Mouse (Mus musculus) heart, embryonic 15.5 days (tissue): ENCODE results near the gene Trip10. TPM values are rescaled to one million over a fixed set of nuclear protein-coding genes. Genes with fewer than 3 reads are reported as not detected.

Experiments
- ATAC-seq: fragments of 200-750 bp; cut with Nextera tagmentation; replicated peaks from 2 replicates; pipeline ENCODE4 v1.8.0; 2017; ENCODE audit warnings: low read depth, moderate TSS enrichment; ENCODE audit not compliant: insufficient number of reproducible peaks, insufficient read depth, low FRiP score
- H3K27ac ChIP-seq: fragments of 300-500 bp; sonication (generic); 2 replicates; pipeline ENCODE4 v1.5.1; 2015; ENCODE audit warnings: mild to moderate bottlenecking, inconsistent platforms
- H3K27me3 ChIP-seq: fragments of 300-500 bp; sonication (generic); 2 replicates; pipeline ENCODE4 v1.6.1; 2015; ENCODE audit warnings: inconsistent platforms
- H3K36me3 ChIP-seq: fragments of 300-500 bp; sonication (generic); 2 replicates; pipeline ENCODE4 v1.6.1; 2015; ENCODE audit warnings: mild to moderate bottlenecking, inconsistent platforms
- H3K4me1 ChIP-seq: fragments of 300-500 bp; sonication (generic); replicated peaks from 2 replicates; pipeline ENCODE4 v1.6.1; 2015; ENCODE audit warnings: inconsistent platforms
- H3K4me2 ChIP-seq: fragments of 300-500 bp; sonication (generic); 2 replicates; pipeline ENCODE4 v1.6.1; 2015; ENCODE audit warnings: inconsistent platforms, mild to moderate bottlenecking, moderate library complexity
- H3K4me3 ChIP-seq: fragments of 300-500 bp; sonication (generic); 2 replicates; pipeline ENCODE4 v1.5.1; 2015; ENCODE audit warnings: mild to moderate bottlenecking, inconsistent platforms
- H3K9ac ChIP-seq: fragments of 300-500 bp; sonication (generic); 2 replicates; pipeline ENCODE4 v1.6.1; 2015; ENCODE audit warnings: mild to moderate bottlenecking, inconsistent platforms
- H3K9me3 ChIP-seq: fragments of 300-500 bp; sonication (generic); replicated peaks from 2 replicates; pipeline ENCODE4 v1.6.1; 2016; ENCODE audit warnings: inconsistent platforms
- WGBS: fragments of 180-500 bp; shearing (Covaris S2); methylation state at CpG from one replicate; pipeline ENCODE4 v1.1.7; 2015; ENCODE audit warnings: mixed read lengths; 5-methylcytosine and 5-hydroxymethylcytosine counted together
- polyA plus RNA-seq: library from polyadenylated mRNA; unstranded; fragments of >200 nt; fragmentation: Nextera tagmentation; extraction: Ambion mirVana; gene quantifications from 2 replicates; pipeline ENCODE4 v1.2.1, GENCODE M21; 2015

The Trip10 gene
- polyA plus RNA-seq, 1 experiment from 2014 or later: 39.1 TPM

DNA sequence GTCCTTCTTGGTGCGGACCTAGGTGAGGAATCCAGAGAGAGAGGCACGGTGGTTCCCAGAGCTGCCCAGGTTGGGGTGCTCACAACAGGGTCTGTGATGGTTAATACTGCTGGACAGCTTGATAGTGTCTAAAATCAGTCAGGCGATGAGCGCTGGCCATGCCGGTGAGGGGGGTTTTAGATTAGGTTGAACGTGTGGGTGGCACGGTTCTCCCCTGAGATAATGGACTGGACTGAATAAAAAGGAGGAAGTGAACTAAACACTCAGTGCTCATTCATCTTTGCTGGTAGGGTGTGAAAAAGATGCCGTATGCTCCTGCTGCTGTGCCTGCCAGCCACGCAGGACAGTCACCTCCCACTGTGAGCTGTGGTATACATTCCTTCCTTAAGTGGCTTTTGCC, 25.9 kb upstream of the Trip10 start:
- H3K4me2 ChIP-seq: no peak overlapping the region
- H3K4me3 ChIP-seq: no peak overlapping the region
- H3K9me3 ChIP-seq: no peaks in the 10 kb centered on the region
- H3K27me3 ChIP-seq: peaks cover 24% of the 10 kb centered on the region
- no peaks in the 10 kb centered on the region for H3K36me3 ChIP-seq
- no peaks in the 10 kb centered on the region for H3K4me1 ChIP-seq
- H3K9ac ChIP-seq: no peak overlapping the region
- no peak overlapping the region for H3K27ac ChIP-seq
- WGBS: 63% methylated on average over 9 of the region's 9 CpGs
- ATAC-seq: no peak

GRCm38 (mm10) chr17:57227468-57227867, 21.8 kb upstream of the Trip10 start:
- peaks cover 24% of the 10 kb centered on the region for H3K27me3 ChIP-seq
- H3K4me2 ChIP-seq: no peak overlapping the region
- H3K9me3 ChIP-seq: no peaks in the 10 kb centered on the region
- WGBS: 96% methylated on average over 2 of the region's 2 CpGs
- no peak overlapping the region for H3K9ac ChIP-seq
- H3K27ac ChIP-seq: no peak overlapping the region
- no peaks in the 10 kb centered on the region for H3K4me1 ChIP-seq
- no peak overlapping the region for H3K4me3 ChIP-seq
- no peak for ATAC-seq
- H3K36me3 ChIP-seq: no peaks in the 10 kb centered on the region

- Histone ChIP-seq H3K27ac (no peak within 1 kb of the TSS), H3K4me1 (no peaks in the 10 kb centered on the region), H3K36me3 (no peaks in the 10 kb centered on the region), H3K4me3 (no peak within 1 kb of the TSS), H3K27me3 (peaks cover 24% of the 10 kb centered on the region), H3K4me2 (no peak within 1 kb of the TSS), H3K9ac (no peak within 1 kb of the TSS), H3K9me3 (no peaks in the 10 kb centered on the region)
- WGBS: 74% methylated on average over 3 of the region's 3 CpGs
- no peak for ATAC-seq
Observed at GRCm38 (mm10) chr17:57228014-57228413, 21.2 kb upstream of the Trip10 start, which contains the start of gene C3. Gene C3 (minus strand): TSS chr17:57228136.

DNA sequence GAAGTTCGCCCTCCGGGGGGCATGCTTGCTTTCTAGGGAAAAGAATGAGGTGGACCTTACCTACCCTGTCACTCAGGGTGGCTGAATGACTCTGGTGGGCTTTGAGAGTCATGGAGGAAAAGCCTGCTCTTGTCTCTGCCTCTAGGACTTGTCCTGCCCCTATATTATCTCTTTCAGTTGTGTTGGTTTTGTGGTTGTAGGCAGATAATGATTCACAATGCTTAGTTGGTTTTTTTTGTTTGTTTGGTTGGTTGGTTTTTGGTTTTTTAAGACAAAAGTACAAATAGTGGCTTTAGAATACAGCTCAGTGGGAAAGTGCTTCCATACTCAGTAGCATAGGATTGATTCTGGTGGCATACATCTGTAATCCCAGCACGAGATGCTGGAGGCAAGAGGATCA, 20.4 kb upstream of the Trip10 start:
- Histone ChIP-seq H3K9ac (no peak overlapping the region), H3K36me3 (no peaks in the 10 kb centered on the region), H3K27ac (no peak overlapping the region), H3K4me3 (no peak overlapping the region), H3K4me1 (no peaks in the 10 kb centered on the region), H3K9me3 (no peaks in the 10 kb centered on the region), H3K27me3 (peaks cover 21% of the 10 kb centered on the region), H3K4me2 (no peak overlapping the region)
- WGBS: 72% methylated on average over 3 of the region's 3 CpGs
- no peak for ATAC-seq

- H3K36me3 ChIP-seq: no peaks in the 10 kb centered on the region; the same call in 1 of the 2 replicates
- no peak overlapping the region for H3K9ac ChIP-seq
- no peak overlapping the region for H3K4me2 ChIP-seq
- peaks cover 10% of the 10 kb centered on the region; the same call in 1 of the 2 replicates for H3K27me3 ChIP-seq
- no peak overlapping the region for H3K27ac ChIP-seq
- ATAC-seq: no peak
- WGBS: 70% methylated on average over 15 of the region's 15 CpGs
- H3K9me3 ChIP-seq: no peaks in the 10 kb centered on the region
- no peak overlapping the region for H3K4me3 ChIP-seq
- H3K4me1 ChIP-seq: no peaks in the 10 kb centered on the region
Observed at GRCm38 (mm10) chr17:57229851-57230727, 19.2 kb upstream of the Trip10 start.

DNA sequence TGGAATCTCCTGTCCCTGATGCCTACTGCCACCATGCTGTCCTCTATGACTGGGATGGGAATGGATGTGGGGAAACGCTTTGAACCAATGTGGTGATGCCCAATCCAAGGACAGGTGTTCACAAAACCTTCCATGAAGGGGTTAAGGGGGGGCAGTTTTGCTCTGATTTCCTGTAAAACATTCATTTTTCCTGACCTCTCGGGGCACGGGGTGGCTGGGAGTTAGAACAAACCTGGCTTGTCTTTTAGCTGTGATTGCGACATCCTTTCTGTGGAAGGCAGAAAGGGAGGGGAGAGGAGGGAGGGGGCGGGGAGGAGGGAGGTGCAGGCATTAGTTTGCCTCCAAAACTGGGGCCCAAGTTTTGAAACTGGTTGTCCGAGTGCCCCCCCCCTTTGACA, 18.5 kb upstream of the Trip10 start:
- 48% methylated on average over 6 of the region's 6 CpGs for WGBS
- no peak for ATAC-seq
- H3K4me3 ChIP-seq: no peak overlapping the region
- H3K9me3 ChIP-seq: no peaks in the 10 kb centered on the region
- H3K9ac ChIP-seq: no peak overlapping the region
- peaks cover 4% of the 10 kb centered on the region; the same call in 1 of the 2 replicates for H3K36me3 ChIP-seq
- H3K27me3 ChIP-seq: peaks cover 7% of the 10 kb centered on the region; the same call in 1 of the 2 replicates
- H3K27ac ChIP-seq: no peak overlapping the region
- no peaks in the 10 kb centered on the region for H3K4me1 ChIP-seq
- H3K4me2 ChIP-seq: no peak overlapping the region

DNA sequence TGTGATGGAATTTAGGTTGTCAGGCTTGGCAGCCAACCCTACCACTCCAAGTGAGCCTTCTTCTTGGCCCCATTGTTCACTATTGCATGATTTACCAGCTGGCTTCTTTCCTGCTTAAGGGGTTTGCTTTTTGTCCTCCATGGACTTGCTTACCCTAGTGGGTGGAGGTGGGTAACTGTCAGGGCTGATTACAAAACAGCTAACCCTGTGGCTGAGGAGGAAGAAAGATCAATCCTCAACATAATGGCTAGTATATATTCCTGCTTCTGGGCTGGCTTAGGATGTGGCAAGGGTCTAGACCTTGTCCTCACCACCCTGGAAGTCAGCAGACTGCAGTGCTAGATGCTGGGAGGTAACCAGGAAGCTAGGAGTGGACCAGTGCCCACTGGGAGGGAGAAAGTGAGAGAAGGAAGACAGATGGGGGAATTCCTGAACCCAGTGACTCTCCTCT, 17.9 kb upstream of the Trip10 start:
- Histone ChIP-seq H3K4me2 (no peak overlapping the region), H3K9me3 (no peaks in the 10 kb centered on the region), H3K36me3 (peaks cover 9% of the 10 kb centered on the region; the same call in 1 of the 2 replicates), H3K4me1 (no peaks in the 10 kb centered on the region), H3K27me3 (peaks cover under 1% of the 10 kb centered on the region; the same call in 1 of the 2 replicates), H3K27ac (no peak overlapping the region), H3K4me3 (no peak overlapping the region), H3K9ac (no peak overlapping the region)
- no peak for ATAC-seq

DNA sequence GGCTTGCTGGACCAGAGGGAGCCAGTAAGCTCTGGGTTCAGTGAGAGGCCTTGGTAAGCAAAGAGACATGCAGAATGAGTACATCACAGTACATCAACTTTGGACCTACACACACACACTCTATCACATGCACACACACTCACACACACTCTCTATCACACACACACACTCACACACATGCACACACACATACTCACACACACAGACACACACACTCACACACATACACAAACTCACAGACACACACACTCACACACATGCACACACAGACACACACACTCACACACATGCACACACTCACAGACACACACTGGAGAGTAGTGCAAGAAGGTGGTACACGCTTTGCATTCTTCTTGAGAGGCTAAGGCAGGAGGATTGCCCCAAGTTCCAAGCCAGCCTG, 17.1 kb upstream of the Trip10 start:
- 77% methylated on average over 1 of the region's 1 CpGs for WGBS
- no peak overlapping the region for H3K4me2 ChIP-seq
- no peak overlapping the region for H3K27ac ChIP-seq
- no peak overlapping the region for H3K4me3 ChIP-seq
- no peaks in the 10 kb centered on the region for H3K9me3 ChIP-seq
- no peaks in the 10 kb centered on the region for H3K4me1 ChIP-seq
- H3K36me3 ChIP-seq: peaks cover 17% of the 10 kb centered on the region; the same call in 1 of the 2 replicates
- no peak for ATAC-seq
- no peak overlapping the region for H3K9ac ChIP-seq
- no peaks in the 10 kb centered on the region for H3K27me3 ChIP-seq

- no peaks in the 10 kb centered on the region for H3K4me1 ChIP-seq
- WGBS: 42% methylated on average over 7 of the region's 7 CpGs
- H3K9me3 ChIP-seq: no peaks in the 10 kb centered on the region
- H3K36me3 ChIP-seq: peaks cover 24% of the 10 kb centered on the region; the same call in 1 of the 2 replicates
- no peak overlapping the region for H3K4me2 ChIP-seq
- ATAC-seq: no peak
- no peak overlapping the region for H3K9ac ChIP-seq
- H3K4me3 ChIP-seq: no peak overlapping the region
- H3K27me3 ChIP-seq: no peaks in the 10 kb centered on the region
- H3K27ac ChIP-seq: no peak overlapping the region
Observed at GRCm38 (mm10) chr17:57233038-57233437, 16.2 kb upstream of the Trip10 start.

GRCm38 (mm10) chr17:57234254-57234928, 14.9 kb upstream of the Trip10 start:
- Histone ChIP-seq H3K4me1 (no peaks in the 10 kb centered on the region), H3K9me3 (no peaks in the 10 kb centered on the region), H3K9ac (no peak overlapping the region), H3K4me2 (no peak overlapping the region), H3K4me3 (no peak overlapping the region), H3K27ac (no peak overlapping the region), H3K36me3 (peaks cover 27% of the 10 kb centered on the region; the same call in 1 of the 2 replicates), H3K27me3 (no peaks in the 10 kb centered on the region)
- no peak for ATAC-seq
- 79% methylated on average over 12 of the region's 12 CpGs for WGBS

DNA sequence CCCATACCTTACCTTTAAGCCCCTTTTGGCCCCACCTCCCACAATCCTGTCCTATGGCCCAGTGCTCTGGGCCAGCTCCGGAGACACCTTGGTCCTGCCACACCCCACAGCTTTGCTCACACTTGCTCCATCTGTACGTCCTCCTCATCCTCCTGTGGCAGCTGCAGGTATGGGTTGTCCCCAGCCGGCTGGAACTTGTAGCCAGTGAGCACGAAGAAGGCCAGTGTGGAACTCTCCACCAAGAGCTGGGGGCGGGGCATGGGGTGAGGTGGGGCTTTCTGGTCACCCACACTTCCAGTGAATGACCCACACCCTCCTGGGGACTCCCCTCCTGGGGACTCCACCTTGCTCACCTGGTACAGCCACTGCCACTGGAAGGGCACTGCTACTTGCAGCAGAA, 13.5 kb upstream of the Trip10 start:
- Histone ChIP-seq H3K4me3 (no peak overlapping the region), H3K27ac (no peak overlapping the region), H3K4me2 (no peak overlapping the region), H3K36me3 (peaks cover 27% of the 10 kb centered on the region; the same call in 1 of the 2 replicates), H3K9ac (no peak overlapping the region), H3K9me3 (no peaks in the 10 kb centered on the region), H3K4me1 (no peaks in the 10 kb centered on the region), H3K27me3 (no peaks in the 10 kb centered on the region)
- no peak for ATAC-seq
- WGBS: 82% methylated on average over 5 of the region's 5 CpGs
